Mouse (Mus musculus) left cerebral cortex, adult 9 months (tissue): ENCODE measurements around the gene Lyl1.
"Not testable (repeated sequence)": the region's sequence is repeated elsewhere in the genome, so short reads cannot be mapped to it uniquely, and the experiment has no call there.

ENCODE experiments used
- DNase-seq, 2 experiments: peaks; one replicate each; pipeline ENCODE4 v3.0.0; 2022; ENCODE audit warnings: low spot score in 2 of 2

Lyl1 gene

GRCm38 (mm10) chr8:84668731-84669485 lies 32.3 kb upstream of the Lyl1 start:
- DNase-seq = no peak

- DNase-seq = not testable (repeated sequence)
Measured at GRCm38 (mm10) chr8:84670295-84671006, 30.8 kb upstream of the Lyl1 start.

DNA sequence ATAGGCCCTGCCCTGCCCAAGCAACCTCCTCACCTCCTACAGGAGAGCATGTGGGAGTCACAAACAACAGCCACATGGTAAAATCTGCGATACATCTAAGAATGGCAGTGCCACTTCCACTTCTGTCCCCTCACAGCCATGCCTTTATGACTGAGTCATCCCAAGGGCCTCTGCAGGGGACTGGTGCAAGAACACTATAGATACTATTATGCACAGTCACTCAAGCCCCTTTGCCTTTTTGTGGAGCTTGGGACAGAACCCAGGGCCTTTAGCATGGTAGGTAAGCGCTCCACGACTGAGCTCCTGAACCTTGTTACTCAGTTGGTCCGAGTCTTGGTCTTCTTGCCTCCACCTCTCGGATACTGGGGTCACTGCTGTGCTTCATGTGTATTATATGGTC lies 24.0 kb upstream of the Lyl1 start:
- no peak for DNase-seq

GRCm38 (mm10) chr8:84681476-84681875 lies 19.8 kb upstream of the Lyl1 start:
- DNase-seq = no peak

GRCm38 (mm10) chr8:84682257-84682656 lies 19.0 kb upstream of the Lyl1 start:
- no peak for DNase-seq

GRCm38 (mm10) chr8:84684537-84684936 lies 16.7 kb upstream of the Lyl1 start:
- DNase-seq = no peak

DNA sequence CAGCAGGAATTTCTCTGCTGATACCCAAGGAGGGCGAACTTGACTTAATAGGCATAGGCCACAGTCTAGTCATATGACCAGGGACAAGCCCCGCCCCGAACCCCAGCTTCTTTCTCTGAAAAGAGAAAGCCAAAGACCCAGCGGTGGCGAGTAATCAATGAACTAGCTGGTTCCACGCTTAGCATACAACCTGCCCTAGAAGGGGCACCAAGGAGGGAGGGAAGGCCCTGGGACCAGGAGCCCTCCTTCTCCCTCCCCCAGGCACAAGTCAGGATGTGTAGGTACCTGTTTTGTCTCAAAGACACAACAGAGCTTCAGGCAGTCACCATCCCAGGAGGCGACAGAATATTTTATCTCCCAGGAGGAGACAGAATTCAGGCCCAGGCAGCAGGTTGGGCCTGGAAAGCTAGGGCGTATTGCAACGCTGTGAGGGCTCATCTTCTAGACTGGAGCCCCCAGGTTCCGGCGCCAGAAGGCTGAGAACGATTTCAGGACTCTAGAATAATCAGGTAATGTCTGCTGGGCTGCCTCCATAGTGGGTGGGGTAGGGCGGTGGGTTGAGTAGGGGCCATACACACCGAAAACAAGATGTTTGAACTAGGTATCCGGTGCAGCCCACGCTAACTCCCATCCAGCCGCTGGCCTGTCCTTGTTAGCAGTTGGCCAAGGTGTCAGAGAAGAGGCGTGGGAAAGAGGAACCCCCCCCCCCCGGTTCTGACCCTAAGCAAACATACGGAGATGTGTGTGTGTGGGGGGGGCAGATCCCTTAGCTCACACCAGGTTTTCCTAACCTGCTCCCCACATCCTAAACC lies 14.9 kb upstream of the Lyl1 start, which contains the start of gene Trmt1:
Gene Trmt1, plus strand, starts transcription at position 117 of the 812 bp plus-strand sequence.
- DNase-seq = no peak

DNA sequence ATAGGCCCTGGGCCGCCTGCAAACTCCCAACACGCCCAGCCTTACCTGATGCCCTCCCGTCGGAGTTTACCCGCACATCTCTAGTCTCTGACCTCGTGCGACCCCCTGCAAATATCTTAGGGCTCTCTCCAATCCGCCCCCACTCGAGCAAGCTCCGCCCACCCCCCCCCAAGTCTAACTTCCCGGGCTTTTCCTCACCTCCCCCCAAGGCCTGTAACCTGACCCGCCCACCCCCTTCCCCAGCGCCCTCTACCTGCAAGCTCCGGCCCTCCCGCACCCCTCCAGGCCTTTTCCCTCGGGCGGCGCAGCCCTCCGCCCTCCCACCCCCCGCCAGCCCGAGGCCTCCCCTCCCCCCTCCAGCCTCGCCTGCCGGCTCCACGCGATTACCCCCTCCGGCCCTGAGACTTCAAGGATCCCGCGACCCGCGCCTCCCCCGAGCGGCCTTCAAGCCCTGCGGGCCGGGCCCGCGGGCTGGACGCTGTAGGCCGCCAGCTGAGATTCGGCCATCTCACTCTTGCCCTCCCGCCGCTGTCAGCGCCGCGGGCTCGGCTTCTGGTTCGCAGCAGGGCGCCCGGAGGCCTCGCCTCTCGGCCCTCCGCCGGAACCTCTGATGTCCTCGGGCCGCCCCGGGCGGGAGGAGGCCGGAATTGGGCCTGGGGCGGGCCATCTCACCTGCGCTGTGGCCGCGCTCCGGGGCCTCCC lies 14.1 kb upstream of the Lyl1 start:
- DNase-seq = no peak

DNA sequence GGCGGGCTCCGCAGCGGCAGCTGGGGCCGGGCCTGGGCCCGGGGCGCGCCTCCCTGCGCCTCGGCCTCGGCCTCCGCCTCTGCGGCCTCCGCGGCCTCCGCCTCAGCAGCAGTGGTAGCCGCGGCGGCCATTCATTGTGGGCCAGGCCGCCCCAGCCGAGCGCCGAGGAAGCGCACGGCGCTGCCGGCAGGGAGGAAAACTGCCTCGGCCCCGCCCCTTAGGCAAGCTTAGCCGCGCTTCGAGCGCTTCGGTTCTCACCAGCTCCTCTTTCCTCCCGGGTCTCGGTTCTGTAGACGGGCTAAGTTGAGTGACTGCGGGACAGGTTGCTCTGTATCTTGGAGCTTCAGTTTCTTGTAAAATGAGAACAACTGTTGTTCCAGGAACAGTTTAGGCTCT lies 13.6 kb upstream of the Lyl1 start, which contains the start of gene Nacc1:
Gene Nacc1, minus strand, starts transcription at position 158 of the 396 bp plus-strand sequence.
- peak; percentile 58 to 77 for DNase-seq

DNA sequence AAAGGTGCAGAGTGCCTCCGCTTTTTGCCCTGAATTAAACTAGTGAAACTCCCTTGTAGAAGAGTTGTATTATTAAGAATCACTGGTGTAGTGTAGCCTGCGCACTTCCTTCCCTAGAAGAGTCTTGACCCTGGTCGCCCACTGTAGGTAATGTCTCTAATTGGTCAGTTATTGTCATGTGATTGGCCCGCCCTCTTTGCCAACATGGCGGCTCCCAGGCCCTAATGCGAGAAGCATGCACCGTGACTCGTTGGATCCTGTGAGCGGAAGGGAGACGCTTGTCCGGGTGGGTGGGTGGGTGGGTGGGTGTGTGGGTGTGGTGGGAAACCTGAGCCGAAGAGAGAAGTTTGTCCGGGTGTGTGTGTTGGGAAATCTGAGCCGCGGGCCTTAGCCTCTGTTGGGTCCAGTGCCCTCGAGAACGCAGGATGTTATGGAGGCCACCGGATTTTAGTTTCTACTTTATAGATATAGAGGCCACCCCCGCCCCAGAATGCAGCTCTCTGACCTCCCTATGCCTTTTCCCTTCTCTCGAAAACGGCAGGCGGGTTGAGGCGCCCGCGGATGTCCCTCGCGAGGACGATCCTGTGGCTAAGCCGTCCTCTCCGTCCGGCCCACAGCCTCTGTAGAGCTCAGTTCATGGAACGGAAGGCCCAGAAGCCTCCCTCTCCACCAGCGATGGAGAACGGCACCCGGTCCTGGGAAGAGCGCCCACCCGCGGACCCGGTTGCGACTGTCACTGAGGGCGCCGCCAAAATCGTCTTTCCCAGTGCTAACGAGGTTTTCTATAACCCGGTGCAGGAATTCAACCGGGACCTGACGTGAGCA lies 12.0 kb upstream of the Lyl1 start:
- peak; percentile 83 to 94 for DNase-seq

- no peak for DNase-seq
Measured at GRCm38 (mm10) chr8:84693332-84693731, 7.9 kb upstream of the Lyl1 start.

DNA sequence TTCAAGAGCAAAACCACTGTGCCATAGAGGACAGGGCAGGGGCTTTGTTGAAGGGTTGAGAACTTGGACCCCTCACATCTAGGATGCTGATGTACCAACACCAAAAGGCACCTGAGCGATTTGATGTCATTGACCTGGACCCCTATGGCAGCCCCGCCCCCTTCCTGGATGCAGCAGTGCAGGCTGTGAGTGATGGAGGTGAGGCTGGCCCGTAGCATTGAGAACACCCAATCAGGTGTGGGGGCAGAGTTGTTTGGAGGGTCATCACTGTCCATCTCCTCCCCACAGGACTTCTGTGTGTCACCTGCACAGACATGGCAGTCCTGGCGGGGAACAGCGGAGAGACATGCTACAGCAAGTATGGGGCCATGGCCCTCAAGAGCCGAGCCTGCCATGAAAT lies 6.1 kb upstream of the Lyl1 start:
- DNase-seq = no peak

GRCm38 (mm10) chr8:84697166-84698130 lies 3.8 kb upstream of the Lyl1 start:
- no peak for DNase-seq

DNA sequence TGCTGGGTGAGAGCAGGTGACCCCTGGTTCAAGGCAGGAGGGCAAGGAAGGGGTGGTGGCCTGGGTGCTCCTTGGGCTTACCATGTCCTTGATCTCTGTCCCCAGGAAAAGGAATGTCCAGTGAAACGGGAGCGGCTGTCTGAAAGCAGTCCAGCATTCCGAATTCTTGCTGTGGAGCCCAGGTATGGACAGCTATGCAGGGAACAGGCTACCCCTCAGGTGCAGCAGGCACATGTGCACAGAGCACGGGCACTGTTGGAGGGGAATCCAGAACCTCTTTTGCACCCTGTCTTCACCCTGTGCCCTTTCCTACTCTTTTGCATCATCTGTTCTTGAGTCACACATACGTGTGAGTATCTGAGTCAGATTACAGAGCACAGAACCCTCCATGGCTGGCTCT lies 3.0 kb upstream of the Lyl1 start:
- no peak for DNase-seq

- no peak for DNase-seq
Measured at GRCm38 (mm10) chr8:84698929-84699401, 2.3 kb upstream of the Lyl1 start.

GRCm38 (mm10) chr8:84699861-84700322 lies 1.4 kb upstream of the Lyl1 start:
- peak in 1 of 2 experiments; percentile 70 for DNase-seq

DNA sequence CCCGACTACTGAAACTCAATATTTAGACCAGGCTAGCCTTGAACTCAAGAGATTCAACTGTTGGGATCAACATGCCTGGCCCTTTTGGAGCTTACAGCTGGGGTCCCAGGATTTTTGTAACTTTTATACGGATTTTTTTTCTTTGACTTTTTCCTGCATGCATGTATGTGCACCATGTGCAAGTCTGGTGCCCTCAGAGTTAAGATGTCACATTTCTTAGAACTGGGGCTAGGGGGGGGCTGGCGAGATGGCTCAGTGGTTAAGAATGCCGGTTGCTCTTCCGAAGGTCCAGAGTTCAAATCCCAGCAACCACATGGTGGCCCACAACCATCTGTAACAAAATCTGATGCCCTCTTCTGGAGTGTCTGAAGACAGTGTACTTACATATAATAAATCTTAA lies 731 bp upstream of the Lyl1 start:
- DNase-seq = no peak

- no peak for DNase-seq
Measured at GRCm38 (mm10) chr8:84702561-84702960, 1.3 kb downstream of the Lyl1 start.

GRCm38 (mm10) chr8:84702963-84703465 lies 1.8 kb downstream of the Lyl1 start:
- no peak for DNase-seq
